Comparison of ENCODE assay signal across 7 mouse cellular contexts in the genomic region with DNA sequence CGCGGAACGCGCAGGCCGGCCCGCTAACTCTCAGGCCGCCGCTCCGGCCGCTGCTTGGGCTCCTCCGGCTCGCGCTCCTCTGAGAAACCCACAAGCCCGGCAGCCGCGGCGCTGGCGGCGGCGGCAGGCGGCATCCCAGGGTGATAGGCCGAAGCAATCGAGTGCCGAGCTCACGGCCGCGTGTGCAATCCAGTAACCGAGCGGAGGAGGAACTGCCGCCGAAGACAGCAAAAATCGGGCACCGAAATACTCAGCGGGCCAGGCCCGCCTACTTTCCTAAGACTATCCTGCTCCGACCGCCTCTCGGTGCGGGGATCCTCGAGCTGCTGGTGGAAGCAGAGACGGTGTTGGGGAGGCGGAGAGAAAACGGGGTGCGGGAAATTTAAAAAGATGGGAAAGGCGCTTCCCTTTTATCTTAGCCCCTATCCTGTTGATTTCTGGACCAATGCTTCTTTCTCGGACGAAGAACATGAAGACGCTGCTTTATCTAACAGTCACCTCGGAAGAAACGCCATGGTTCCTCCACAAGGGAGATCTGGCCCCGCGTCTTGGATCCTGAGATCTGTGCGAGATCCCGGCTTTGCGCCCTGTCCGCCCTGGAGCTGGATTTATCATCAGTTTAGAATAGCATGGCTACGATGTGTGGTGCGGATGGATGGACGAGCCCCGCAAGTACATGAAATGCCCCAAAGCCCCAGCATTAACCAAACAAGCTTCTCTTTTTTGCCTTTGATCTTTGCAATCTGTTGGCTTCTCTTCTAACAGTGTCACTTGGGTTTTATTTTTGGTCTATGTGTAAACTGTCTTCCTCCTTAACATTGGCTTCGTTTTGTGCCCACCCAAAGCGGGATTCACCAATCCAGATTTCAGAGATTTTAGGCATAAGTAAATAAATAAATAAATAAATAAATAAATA. TPM values are rescaled to one million over a fixed set of nuclear protein-coding genes. Genes with fewer than 3 reads are reported as not detected.
DNase-seq lines count a peak whose midpoint lies in the region; ATAC-seq lines count a peak whose summit lies in the region.

Gene Rasal2 (minus strand): TSS at position 142 of the 916 bp plus-strand sequence.

- WGBS in embryonic facial prominence, embryonic 11.5 days = under 1% methylated on average over 57 of the region's 62 CpGs
- 1% methylated on average over 62 of the region's 62 CpGs for WGBS in limb, embryonic 10.5 days
- WGBS in midbrain, embryonic 13.5 days = under 1% methylated on average over 61 of the region's 62 CpGs

- H3K9me3 ChIP-seq in embryonic facial prominence, embryonic 11.5 days (replicated peaks; ENCODE audit: control insufficient read depth, low read length) = no peaks in the 10 kb centered on the region
- H3K9me3 ChIP-seq in limb, embryonic 10.5 days (replicated peaks) = no peaks in the 10 kb centered on the region
- H3K9me3 ChIP-seq in midbrain, embryonic 13.5 days = no peaks in the 10 kb centered on the region

- H3K36me3 ChIP-seq in embryonic facial prominence, embryonic 11.5 days (replicated peaks; ENCODE audit: control insufficient read depth, insufficient read depth, low read depth, low read length) = no peaks in the 10 kb centered on the region
- H3K36me3 ChIP-seq in limb, embryonic 10.5 days = no peaks in the 10 kb centered on the region
- H3K36me3 ChIP-seq in midbrain, embryonic 13.5 days = 0 out of 2 replicates have a peak, but pooled peaks cover 4% of the 10 kb centered on the region

- ATAC-seq in embryonic facial prominence, embryonic 11.5 days (replicated peaks; ENCODE audit: insufficient number of reproducible peaks, low FRiP score, low TSS enrichment, low read depth) = peak; percentile 96
- peak; percentile 94 for ATAC-seq in granulocyte monocyte progenitor cell, adult 5-6 weeks (replicated peaks; ENCODE audit: poor library complexity, severe bottlenecking)
- peak; percentile 98 for ATAC-seq in midbrain, embryonic 13.5 days

- DNase-seq in adrenal gland, postnatal 14 days = peak; percentile 97
- DNase-seq in embryonic facial prominence, embryonic 11.5 days (ENCODE audit: low spot score) = peak; percentile 98
- DNase-seq in kidney, adult 11 months = peak; percentile 97
- DNase-seq in limb, embryonic 10.5 days (ENCODE audit: low spot score) = peak; percentile 97
- DNase-seq in spleen, adult 12 weeks (ENCODE audit: low spot score) = peak; percentile 76

- peak within 1 kb of the TSS; percentile 90 for H3K27ac ChIP-seq in embryonic facial prominence, embryonic 11.5 days (replicated peaks; ENCODE audit: low read depth, low read length)
- peak within 1 kb of the TSS; percentile 92 for H3K27ac ChIP-seq in limb, embryonic 10.5 days
- peak within 1 kb of the TSS; percentile 99 for H3K27ac ChIP-seq in midbrain, embryonic 13.5 days

- peak within 1 kb of the TSS; percentile 88 for H3K4me2 ChIP-seq in embryonic facial prominence, embryonic 11.5 days (ENCODE audit: low read depth, low read length)
- H3K4me2 ChIP-seq in midbrain, embryonic 13.5 days (replicated peaks) = peak within 1 kb of the TSS; percentile 78

- H3K27me3 ChIP-seq in embryonic facial prominence, embryonic 11.5 days (ENCODE audit: control insufficient read depth, insufficient read depth, low read length) = no peaks in the 10 kb centered on the region
- no peaks in the 10 kb centered on the region for H3K27me3 ChIP-seq in limb, embryonic 10.5 days (ENCODE audit: low read depth, poor library complexity, severe bottlenecking)
- no peaks in the 10 kb centered on the region for H3K27me3 ChIP-seq in midbrain, embryonic 13.5 days

- no peaks in the 10 kb centered on the region for H3K4me1 ChIP-seq in embryonic facial prominence, embryonic 11.5 days (ENCODE audit: control insufficient read depth, insufficient read depth, low read length)
- H3K4me1 ChIP-seq in limb, embryonic 10.5 days = peaks cover 15% of the 10 kb centered on the region
- peaks cover 33% of the 10 kb centered on the region for H3K4me1 ChIP-seq in midbrain, embryonic 13.5 days (replicated peaks)

- H3K4me3 ChIP-seq in embryonic facial prominence, embryonic 11.5 days (ENCODE audit: low read depth, low read length) = peak within 1 kb of the TSS; percentile 90
- H3K4me3 ChIP-seq in limb, embryonic 10.5 days = peak within 1 kb of the TSS; percentile 97
- peak within 1 kb of the TSS; percentile 94 for H3K4me3 ChIP-seq in midbrain, embryonic 13.5 days (replicated peaks)

- H3K9ac ChIP-seq in embryonic facial prominence, embryonic 11.5 days (replicated peaks; ENCODE audit: low read length) = peak within 1 kb of the TSS; percentile 83
- H3K9ac ChIP-seq in midbrain, embryonic 13.5 days (replicated peaks) = peak within 1 kb of the TSS; percentile 91

RNA-seq across cellular contexts. Expression of gene Rasal2, which starts in this region (rescaled TPM):
- total RNA-seq in adrenal gland, postnatal 14 days (2021) = 17.2 and 20.2 TPM in 2 replicates
- 11.0 and 11.1 TPM in 2 replicates for polyA plus RNA-seq in embryonic facial prominence, embryonic 11.5 days (2014; fragmentation: Nextera tagmentation; extraction: Ambion mirVana)
- total RNA-seq in granulocyte monocyte progenitor cell, adult 5-6 weeks (2014; fragmentation: Nextera tagmentation) = 1.3 and 2.0 TPM in 2 replicates
- 2.2 and 2.3 TPM in 2 replicates for total RNA-seq in granulocyte monocyte progenitor cell, adult 5-6 weeks (2017)
- polyA plus RNA-seq in limb, embryonic 10.5 days (2016; fragmentation: Nextera tagmentation; extraction: Ambion mirVana) = 5.8 and 6.2 TPM in 2 replicates
- polyA plus RNA-seq in midbrain, embryonic 13.5 days (2015; fragmentation: Nextera tagmentation; extraction: Ambion mirVana) = 49.2 and 50.4 TPM in 2 replicates

Comparison
In these comparisons a context has a peak if more than half of its experiments do, and no peak if none do; other contexts are left out.
1. Peak in every context shown above with its lines: DNase-seq, ATAC-seq, H3K4me3 ChIP-seq and H3K27ac ChIP-seq.